Mouse (Mus musculus) neural tube, embryonic 12.5 days (tissue): ENCODE measurements at regions not wholly inside any gene's neighbourhood (a gene's known extent, or its start where the extent isn't known, plus 50 kb on each side); places are given as distances from the start of the nearest gene placed in this dataset.
"Not testable (repeated sequence)": the region's sequence is repeated elsewhere in the genome, so short reads cannot be mapped to it uniquely, and the experiment has no call there.

Experiments
- ATAC-seq: fragments of 200-750 bp; cut with Nextera tagmentation; 2 replicates; pipeline ENCODE4 v1.8.0; 2017; ENCODE audit warnings: low read depth, mild to moderate bottlenecking, moderate TSS enrichment, moderate library complexity; ENCODE audit not compliant: low FRiP score
- H3K27ac ChIP-seq: fragments of 300-500 bp; sonication (generic); 2 replicates; pipeline ENCODE4 v1.5.1; 2016
- H3K27me3 ChIP-seq: fragments of 300-500 bp; sonication (generic); replicated peaks from 2 replicates; pipeline ENCODE4 v1.6.1; 2016; ENCODE audit warnings: mild to moderate bottlenecking
- H3K36me3 ChIP-seq: fragments of 300-500 bp; sonication (generic); 2 replicates; pipeline ENCODE4 v1.6.1; 2016; ENCODE audit warnings: mild to moderate bottlenecking
- H3K4me1 ChIP-seq: fragments of 300-500 bp; sonication (generic); 2 replicates; pipeline ENCODE4 v1.6.1; 2016
- H3K4me2 ChIP-seq: fragments of 300-500 bp; sonication (generic); replicated peaks from 2 replicates; pipeline ENCODE4 v1.6.1; 2016; ENCODE audit warnings: mild to moderate bottlenecking
- H3K4me3 ChIP-seq: fragments of 300-500 bp; sonication (generic); 2 replicates; pipeline ENCODE4 v1.5.1; 2016
- H3K9ac ChIP-seq: fragments of 300-500 bp; sonication (generic); 2 replicates; pipeline ENCODE4 v1.6.1; 2016; ENCODE audit warnings: mild to moderate bottlenecking
- H3K9me3 ChIP-seq: fragments of 300-500 bp; sonication (generic); 2 replicates; pipeline ENCODE4 v1.6.1; 2016; ENCODE audit warnings: mild to moderate bottlenecking
- WGBS: fragments of 180-500 bp; shearing (Covaris S2); methylation state at CpG from one replicate; pipeline ENCODE4 v1.1.7; 2016; 5-methylcytosine and 5-hydroxymethylcytosine counted together

- Histone ChIP-seq H3K27ac (no peak overlapping the region), H3K4me1 (no peaks in the 10 kb centered on the region), H3K4me3 (no peak overlapping the region), H3K4me2 (no peak overlapping the region), H3K36me3 (no peaks in the 10 kb centered on the region), H3K27me3 (no peaks in the 10 kb centered on the region), H3K9me3 (no peaks in the 10 kb centered on the region), H3K9ac (no peak overlapping the region)
- 90% methylated on average over 6 of the region's 6 CpGs for WGBS
- ATAC-seq = no peak
Measured at GRCm38 (mm10) chr4:110093040-110093820, 115.4 kb downstream of the Dmrta2 start.

- H3K9me3 ChIP-seq = no peaks in the 10 kb centered on the region
- no peak overlapping the region for H3K4me3 ChIP-seq
- no peak overlapping the region for H3K4me2 ChIP-seq
- ATAC-seq = no peak
- H3K27me3 ChIP-seq = no peaks in the 10 kb centered on the region
- 88% methylated on average over 1 of the region's 1 CpGs for WGBS
- no peaks in the 10 kb centered on the region for H3K4me1 ChIP-seq
- H3K36me3 ChIP-seq = no peaks in the 10 kb centered on the region
- no peak overlapping the region for H3K27ac ChIP-seq
- no peak overlapping the region for H3K9ac ChIP-seq
Measured at GRCm38 (mm10) chr4:110094541-110094940, 116.7 kb downstream of the Dmrta2 start.

GRCm38 (mm10) chr4:110095760-110096593, 118.1 kb downstream of the Dmrta2 start:
- Histone ChIP-seq H3K9me3 (no peaks in the 10 kb centered on the region), H3K4me3 (no peak overlapping the region), H3K27ac (no peak overlapping the region), H3K4me2 (no peak overlapping the region), H3K4me1 (no peaks in the 10 kb centered on the region), H3K9ac (no peak overlapping the region), H3K36me3 (no peaks in the 10 kb centered on the region), H3K27me3 (no peaks in the 10 kb centered on the region)
- 71% methylated on average over 11 of the region's 11 CpGs for WGBS
- ATAC-seq = no peak

GRCm38 (mm10) chr4:110104119-110104518, 126.3 kb downstream of the Dmrta2 start:
- not testable (repeated sequence) for H3K27me3 ChIP-seq, H3K4me1 ChIP-seq, H3K4me2 ChIP-seq, H3K9me3 ChIP-seq, ATAC-seq, H3K36me3 ChIP-seq, H3K27ac ChIP-seq, H3K9ac ChIP-seq, H3K4me3 ChIP-seq
- WGBS = 94% methylated on average over 6 of the region's 7 CpGs

GRCm38 (mm10) chr4:110106620-110107243, 128.9 kb downstream of the Dmrta2 start:
- Histone ChIP-seq H3K4me3 (no peak overlapping the region), H3K36me3 (no peaks in the 10 kb centered on the region), H3K4me2 (no peak overlapping the region), H3K4me1 (no peaks in the 10 kb centered on the region), H3K27me3 (no peaks in the 10 kb centered on the region), H3K9me3 (no peaks in the 10 kb centered on the region), H3K27ac (no peak overlapping the region), H3K9ac (no peak overlapping the region)
- ATAC-seq = peak; percentile 48; the same call in 1 of the 2 replicates
- WGBS = 73% methylated on average over 7 of the region's 7 CpGs

- no peaks in the 10 kb centered on the region for H3K9me3 ChIP-seq
- H3K27me3 ChIP-seq = no peaks in the 10 kb centered on the region
- H3K36me3 ChIP-seq = no peaks in the 10 kb centered on the region
- H3K9ac ChIP-seq = no peak overlapping the region
- no peak overlapping the region for H3K4me2 ChIP-seq
- ATAC-seq = no peak
- H3K4me1 ChIP-seq = peaks cover 4% of the 10 kb centered on the region
- no peak overlapping the region for H3K27ac ChIP-seq
- H3K4me3 ChIP-seq = no peak overlapping the region
- 29% methylated on average over 9 of the region's 9 CpGs for WGBS
Measured at GRCm38 (mm10) chr4:110119438-110119837, 141.6 kb downstream of the Dmrta2 start.

- Histone ChIP-seq H3K4me3 (no peak overlapping the region), H3K4me2 (no peak overlapping the region), H3K27ac (peak overlapping the region; percentile 22; the same call in 1 of the 2 replicates), H3K9me3 (no peaks in the 10 kb centered on the region), H3K4me1 (peaks cover 4% of the 10 kb centered on the region), H3K9ac (no peak overlapping the region), H3K36me3 (no peaks in the 10 kb centered on the region), H3K27me3 (no peaks in the 10 kb centered on the region)
- no peak for ATAC-seq
- 22% methylated on average over 3 of the region's 3 CpGs for WGBS
Measured at GRCm38 (mm10) chr4:110119874-110120273, 142.0 kb downstream of the Dmrta2 start.

- H3K4me1 ChIP-seq = peaks cover 13% of the 10 kb centered on the region
- no peak overlapping the region for H3K9ac ChIP-seq
- 9% methylated on average over 9 of the region's 9 CpGs for WGBS
- H3K9me3 ChIP-seq = no peaks in the 10 kb centered on the region
- no peak overlapping the region for H3K27ac ChIP-seq
- peak; percentile 82 for ATAC-seq
- H3K4me3 ChIP-seq = no peak overlapping the region
- no peaks in the 10 kb centered on the region for H3K27me3 ChIP-seq
- H3K36me3 ChIP-seq = no peaks in the 10 kb centered on the region
- H3K4me2 ChIP-seq = 0 out of 2 replicates have a peak overlapping the region, but pooled peaks have one; percentile 1
Measured at GRCm38 (mm10) chr4:110120761-110121160, 142.9 kb downstream of the Dmrta2 start.

GRCm38 (mm10) chr4:110121447-110121846, 143.6 kb downstream of the Dmrta2 start:
- ATAC-seq = peak; percentile 35
- H3K4me2 ChIP-seq = peak overlapping the region; percentile 14; the same call in 1 of the 2 replicates

GRCm38 (mm10) chr4:110125067-110125784, 147.4 kb downstream of the Dmrta2 start:
- WGBS = 19% methylated on average over 6 of the region's 6 CpGs
- Histone ChIP-seq H3K27me3 (no peaks in the 10 kb centered on the region), H3K27ac (peak overlapping the region; percentile 50), H3K4me1 (peaks cover 20% of the 10 kb centered on the region), H3K36me3 (no peaks in the 10 kb centered on the region), H3K4me2 (no peak overlapping the region), H3K9me3 (no peaks in the 10 kb centered on the region), H3K9ac (no peak overlapping the region), H3K4me3 (no peak overlapping the region)
- ATAC-seq = no peak

More at GRCm38 (mm10) chr4:110121447-110121846, 143.6 kb downstream of the Dmrta2 start:
- peak overlapping the region; percentile 71 for H3K27ac ChIP-seq
- no peaks in the 10 kb centered on the region for H3K36me3 ChIP-seq
- no peaks in the 10 kb centered on the region for H3K27me3 ChIP-seq
- no peak overlapping the region for H3K9ac ChIP-seq
- H3K4me1 ChIP-seq = peaks cover 14% of the 10 kb centered on the region
- H3K4me3 ChIP-seq = no peak overlapping the region
- H3K9me3 ChIP-seq = no peaks in the 10 kb centered on the region
- 32% methylated on average over 5 of the region's 5 CpGs for WGBS

GRCm38 (mm10) chr4:110127941-110128520, 150.2 kb downstream of the Dmrta2 start:
- ATAC-seq = no peak

More at GRCm38 (mm10) chr4:110127941-110128520, 150.2 kb downstream of the Dmrta2 start:
- H3K4me1 ChIP-seq = peaks cover 16% of the 10 kb centered on the region
- H3K9ac ChIP-seq = no peak overlapping the region
- 58% methylated on average over 3 of the region's 3 CpGs for WGBS
- H3K9me3 ChIP-seq = no peaks in the 10 kb centered on the region
- H3K27me3 ChIP-seq = no peaks in the 10 kb centered on the region
- H3K27ac ChIP-seq = no peak overlapping the region
- H3K4me2 ChIP-seq = no peak overlapping the region
- no peaks in the 10 kb centered on the region for H3K36me3 ChIP-seq
- no peak overlapping the region for H3K4me3 ChIP-seq
